Mouse (Mus musculus) myocyte (in vitro differentiated cells): ENCODE data around the gene Dnajb4. TPM values are rescaled to one million over a fixed set of nuclear protein-coding genes. Genes with fewer than 3 reads are reported as not detected.

Source experiments
- H3K27me3 ChIP-seq: one replicate; pipeline ENCODE4 v1.6.1; 2011; ENCODE audit not compliant: control insufficient read depth, insufficient read depth, insufficient read length
- H3K36me3 ChIP-seq: one replicate; pipeline ENCODE4 v1.6.1; 2011; ENCODE audit not compliant: control insufficient read depth, insufficient read depth
- H3K4me2 ChIP-seq: one replicate; pipeline ENCODE4 v1.6.1; 2011; ENCODE audit warnings: low read depth, control low read depth
- H3K4me3 ChIP-seq: one replicate; pipeline ENCODE4 v1.5.1; 2011; ENCODE audit warnings: mild to moderate bottlenecking, control low read depth, moderate library complexity
- H3K79me2 ChIP-seq: one replicate; pipeline ENCODE4 v1.6.1; 2011; ENCODE audit not compliant: control insufficient read depth, insufficient read depth
- H3ac ChIP-seq: one replicate; pipeline ENCODE4 v1.6.1; 2011; ENCODE audit not compliant: control insufficient read depth, insufficient read length
- CEBPB ChIP-seq: IDR thresholded peaks from 2 replicates; pipeline ENCODE4 v1.6.1; 2011; ENCODE audit warnings: mild to moderate bottlenecking, moderate library complexity; ENCODE audit not compliant: poor library complexity, insufficient read depth, severe bottlenecking
- E2F4 ChIP-seq: IDR thresholded peaks from one replicate; pipeline ENCODE4 v1.6.1; 2011; ENCODE audit warnings: mild to moderate bottlenecking, control low read depth, moderate library complexity; ENCODE audit not compliant: insufficient read depth
- MAX ChIP-seq: IDR thresholded peaks from one replicate; pipeline ENCODE4 v1.6.1; 2011; ENCODE audit warnings: low read depth, mild to moderate bottlenecking, control low read depth
- MYOD1 ChIP-seq, 3 experiments: IDR thresholded peaks; one replicate each; pipeline ENCODE4 v1.6.1; 2011; ENCODE audit warnings: control low read depth in 2 of 3, low read depth in 2 of 3, mild to moderate bottlenecking in 2 of 3, moderate library complexity in 1 of 3; ENCODE audit not compliant: insufficient read length in 2 of 3, control insufficient read depth in 1 of 3
- MYOG ChIP-seq, 3 experiments: IDR thresholded peaks; one replicate each; pipeline ENCODE4 v1.6.1; 2011; ENCODE audit warnings: control low read depth in 2 of 3, low read depth in 2 of 3, mild to moderate bottlenecking in 2 of 3; ENCODE audit not compliant: insufficient read length in 2 of 3, control insufficient read depth in 1 of 3, insufficient read depth in 1 of 3
- POLR2A ChIP-seq: IDR thresholded peaks from one replicate; pipeline ENCODE4 v1.6.1; 2011; ENCODE audit warnings: low read depth, mild to moderate bottlenecking, control low read depth, moderate library complexity; ENCODE audit not compliant: insufficient read length
- POLR2AphosphoS2 ChIP-seq: IDR thresholded peaks from one replicate; pipeline ENCODE4 v1.6.1; 2011; ENCODE audit warnings: low read depth, control low read depth; ENCODE audit not compliant: insufficient read length
- REST ChIP-seq: IDR thresholded peaks from one replicate; pipeline ENCODE4 v1.6.1; 2011; ENCODE audit warnings: mild to moderate bottlenecking, control low read depth, moderate library complexity; ENCODE audit not compliant: insufficient read depth, insufficient read length
- SRF ChIP-seq: IDR thresholded peaks from one replicate; pipeline ENCODE4 v1.6.1; 2011; ENCODE audit warnings: low read depth; ENCODE audit not compliant: control insufficient read depth, insufficient read length
- TCF12 ChIP-seq: IDR thresholded peaks from one replicate; pipeline ENCODE4 v1.6.1; 2011; ENCODE audit warnings: mild to moderate bottlenecking, control low read depth; ENCODE audit not compliant: poor library complexity, insufficient read depth, severe bottlenecking
- TCF3 ChIP-seq: IDR thresholded peaks from one replicate; pipeline ENCODE4 v1.6.1; 2011; ENCODE audit warnings: low read depth, control low read depth; ENCODE audit not compliant: insufficient read length
- USF1 ChIP-seq: IDR thresholded peaks from one replicate; pipeline ENCODE4 v1.6.1; 2011; ENCODE audit warnings: low read depth, mild to moderate bottlenecking, control low read depth, moderate library complexity
- polyA plus RNA-seq: library from polyadenylated mRNA; unstranded; fragments of >200 nt; fragmentation: generic; extraction: Trizol; gene quantifications from one replicate; pipeline ENCODE4 v1.2.1, GENCODE M21; 2012; ENCODE audit warnings: missing spikeins

Dnajb4 gene
- polyA plus RNA-seq, 1 experiment, result 8.1 TPM

DNA sequence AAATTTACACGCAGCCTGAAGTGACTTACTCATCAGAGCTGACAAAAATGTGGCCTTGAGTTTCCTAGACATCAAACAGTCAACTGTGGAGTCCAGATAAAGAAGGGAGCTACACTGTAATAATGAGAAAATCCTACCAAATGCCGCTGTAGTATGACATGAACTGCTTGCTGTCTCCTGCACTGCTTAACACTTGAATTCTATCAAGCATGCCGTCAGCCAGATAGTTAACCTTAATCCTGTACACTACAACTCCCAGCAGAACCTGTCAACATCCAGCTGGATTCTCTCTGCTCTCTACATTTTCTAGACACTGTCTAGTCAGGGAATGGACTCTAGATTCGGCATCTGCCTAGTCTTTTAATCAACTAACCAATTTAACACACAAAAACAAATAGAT, 20.8 kb downstream of the Dnajb4 start:
- Histone ChIP-seq H3K27me3 (no peaks in the 10 kb centered on the region), H3ac (no peak overlapping the region), H3K79me2 (peaks cover 79% of the 10 kb centered on the region), H3K36me3 (peaks cover 25% of the 10 kb centered on the region), H3K4me2 (peak overlapping the region; percentile 89), H3K4me3 (no peak overlapping the region)
- TF ChIP-seq E2F4, result no peak
- no peak for TF ChIP-seq TCF12
- TF ChIP-seq MYOG (IDR thresholded peaks at IDR 0.05; ENCODE audit: control insufficient read depth in 1 of 3, insufficient read depth in 1 of 3, insufficient read length in 2 of 3, low read depth in 2 of 3), result no peak

DNA sequence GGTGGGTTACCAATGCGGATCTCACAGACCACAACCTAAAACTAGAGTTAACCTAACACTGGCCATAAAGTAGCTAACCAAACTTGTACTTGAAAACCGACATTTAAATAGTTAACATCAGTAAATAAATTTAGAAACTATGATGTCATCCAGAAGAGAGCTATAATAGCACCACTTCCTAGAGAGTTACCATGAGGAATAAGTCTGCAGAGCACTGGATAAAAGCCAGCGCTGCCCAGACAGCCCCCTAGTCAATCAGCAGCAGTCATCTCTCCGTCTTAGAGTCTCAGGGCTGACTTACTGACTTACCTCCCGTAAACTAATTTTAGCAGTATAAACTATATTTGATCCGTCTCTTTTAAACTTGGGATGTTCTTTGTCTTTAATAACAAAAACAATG, 24.0 kb downstream of the Dnajb4 start:
- Histone ChIP-seq H3K27me3 (no peaks in the 10 kb centered on the region), H3K4me3 (no peak overlapping the region), H3ac (no peak overlapping the region), H3K36me3 (peaks cover 38% of the 10 kb centered on the region), H3K4me2 (no peak overlapping the region), H3K79me2 (peaks cover 62% of the 10 kb centered on the region)
- TF ChIP-seq POLR2A (no peak), USF1 (no peak), MAX (no peak), TCF12 (no peak), REST (no peak)

DNA sequence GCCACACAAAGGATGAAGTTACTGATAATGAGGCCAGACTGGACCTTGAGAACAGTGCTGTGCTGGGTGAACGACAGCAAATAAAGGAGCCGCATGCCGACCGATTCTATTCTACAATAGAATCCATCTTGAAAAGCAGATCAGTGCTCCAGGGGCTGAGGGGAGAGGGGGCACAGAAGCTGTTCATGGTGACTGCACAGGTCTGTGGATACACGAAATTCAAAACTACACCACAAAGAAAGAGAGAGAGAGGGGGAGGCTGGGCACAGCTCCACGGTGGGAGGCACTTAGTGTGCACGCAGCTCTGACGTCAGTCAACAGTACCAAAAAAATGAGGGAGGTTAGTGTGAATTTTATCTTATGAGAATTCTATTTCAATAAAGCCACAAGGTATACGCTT, 26.6 kb downstream of the Dnajb4 start:
- H3K36me3 ChIP-seq, result peaks cover 38% of the 10 kb centered on the region
- no peak overlapping the region for H3ac ChIP-seq
- no peak overlapping the region for H3K4me3 ChIP-seq
- H3K4me2 ChIP-seq, result no peak overlapping the region
- TF ChIP-seq REST (no peak), MAX (no peak), USF1 (no peak), TCF3 (no peak), MYOD1 (IDR thresholded peaks at IDR 0.05; ENCODE audit: control insufficient read depth in 1 of 3, insufficient read length in 2 of 3, low read depth in 2 of 3) (no peak), POLR2A (no peak)
- no peaks in the 10 kb centered on the region for H3K27me3 ChIP-seq
- H3K79me2 ChIP-seq, result peaks cover 36% of the 10 kb centered on the region

DNA sequence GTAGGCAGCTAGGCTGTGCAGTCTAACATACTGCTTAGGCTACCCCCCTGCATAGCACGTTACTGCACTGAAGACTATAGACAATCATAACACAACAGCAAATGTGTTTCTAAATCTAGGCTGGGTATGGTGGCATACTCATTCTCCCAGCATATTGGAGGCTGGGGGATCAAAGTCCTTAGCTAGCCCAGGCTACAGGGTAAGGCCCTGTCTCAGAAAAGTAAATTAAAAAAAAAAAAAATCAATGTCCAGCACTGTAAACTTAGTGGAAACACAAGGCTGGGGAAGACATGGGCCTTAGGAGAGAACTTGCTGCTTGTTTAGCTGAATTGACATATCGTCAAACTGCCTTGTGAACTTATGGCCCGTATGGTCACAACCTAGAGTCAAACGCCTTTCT, 29.5 kb downstream of the Dnajb4 start:
- H3K27me3 ChIP-seq, result no peaks in the 10 kb centered on the region
- peaks cover 10% of the 10 kb centered on the region for H3K79me2 ChIP-seq
- H3K36me3 ChIP-seq, result peaks cover 25% of the 10 kb centered on the region
- no peak overlapping the region for H3K4me3 ChIP-seq
- no peak overlapping the region for H3K4me2 ChIP-seq
- H3ac ChIP-seq, result no peak overlapping the region
- TF ChIP-seq MAX (no peak), MYOD1 (IDR thresholded peaks at IDR 0.05; ENCODE audit: control insufficient read depth in 1 of 3, insufficient read length in 2 of 3, low read depth in 2 of 3) (no peak), TCF12 (no peak), SRF (no peak), REST (no peak)

DNA sequence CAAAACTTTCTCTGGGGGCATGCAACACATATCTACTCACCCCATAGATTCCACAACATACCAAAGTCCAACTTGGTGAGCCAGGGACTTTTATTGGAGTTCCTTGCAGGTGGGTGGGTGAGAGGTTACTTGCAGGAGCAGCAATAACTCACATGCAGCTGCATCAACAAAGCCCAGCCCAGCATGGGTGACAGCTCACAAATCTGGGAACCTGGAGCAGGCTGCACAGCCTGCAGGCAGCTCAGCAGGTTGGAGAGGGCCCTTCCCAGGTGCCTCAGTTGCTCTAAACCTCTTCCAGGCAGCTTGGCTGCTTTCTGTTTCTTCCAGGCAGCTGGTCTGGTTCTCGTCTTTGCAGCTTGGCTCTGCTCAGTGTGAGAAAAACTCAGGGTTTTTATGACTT, 30.8 kb downstream of the Dnajb4 start:
- peaks cover 12% of the 10 kb centered on the region for H3K36me3 ChIP-seq
- H3K4me2 ChIP-seq, result no peak overlapping the region
- peaks cover 6% of the 10 kb centered on the region for H3K79me2 ChIP-seq
- H3ac ChIP-seq, result no peak overlapping the region
- no peak for TF ChIP-seq TCF12
- no peak for TF ChIP-seq MYOD1 (IDR thresholded peaks at IDR 0.05; ENCODE audit: control insufficient read depth in 1 of 3, insufficient read length in 2 of 3, low read depth in 2 of 3)
- TF ChIP-seq MAX, result no peak
- no peak for TF ChIP-seq POLR2AphosphoS2
- TF ChIP-seq E2F4, result no peak
- no peak for TF ChIP-seq TCF3
- no peak for TF ChIP-seq MYOG (IDR thresholded peaks at IDR 0.05; ENCODE audit: control insufficient read depth in 1 of 3, insufficient read depth in 1 of 3, insufficient read length in 2 of 3, low read depth in 2 of 3)
- no peak for TF ChIP-seq REST
- TF ChIP-seq SRF, result no peak
- TF ChIP-seq CEBPB, result no peak
- no peak for TF ChIP-seq POLR2A
- TF ChIP-seq USF1, result no peak
- H3K4me3 ChIP-seq, result no peak overlapping the region
- no peaks in the 10 kb centered on the region for H3K27me3 ChIP-seq

DNA sequence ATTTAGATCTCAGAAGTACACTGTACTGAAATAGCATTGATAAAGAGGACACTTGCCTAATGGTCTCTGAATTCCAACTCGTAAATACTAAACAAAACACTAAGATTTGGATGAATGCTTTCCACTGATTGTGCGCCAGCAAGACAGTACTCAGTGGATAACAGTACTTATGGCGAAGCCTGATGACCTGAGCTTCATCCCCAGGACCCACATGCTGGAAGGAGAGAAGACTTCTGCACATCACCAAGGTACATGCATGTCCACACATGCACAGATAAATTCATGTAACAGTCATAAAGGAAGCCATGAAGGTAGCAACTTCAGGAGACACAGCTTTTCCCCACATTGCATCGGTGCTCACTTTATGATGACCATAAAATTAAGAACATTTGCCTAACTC, 31.3 kb downstream of the Dnajb4 start:
- H3K4me2 ChIP-seq, result no peak overlapping the region
- H3K27me3 ChIP-seq, result no peaks in the 10 kb centered on the region
- H3K4me3 ChIP-seq, result no peak overlapping the region
- peaks cover 8% of the 10 kb centered on the region for H3K36me3 ChIP-seq
- H3ac ChIP-seq, result no peak overlapping the region
- TF ChIP-seq SRF, result no peak
- no peak for TF ChIP-seq POLR2A
- peaks cover 6% of the 10 kb centered on the region for H3K79me2 ChIP-seq
